9 mouse cellular contexts compared by ENCODE assay signal in genomic region chr1:91411631-91412285, GRCm38 (mm10). TPM values are rescaled to one million over a fixed set of nuclear protein-coding genes. Genes with fewer than 3 reads are reported as not detected.
DNase-seq lines count a peak whose midpoint lies in the region; ATAC-seq lines count a peak whose summit lies in the region.
"Had no signal": no experiment of that assay in that cellular context is flagged by ENCODE, and none has a peak within 500 bp of the region (broad histone marks: within the 10 kb centered on the region; RNA-seq: fewer than 3 reads in every experiment).

No protein-coding gene starts in this region.

- peaks cover 30% of the 10 kb centered on the region for H3K4me1 ChIP-seq in erythroblast, embryonic 14.5 days (ENCODE audit: control insufficient read depth)
- H3K4me1 ChIP-seq in forebrain, embryonic 16.5 days (replicated peaks; ENCODE audit: control insufficient read depth, insufficient read depth, low read length) = peaks cover 31% of the 10 kb centered on the region
- H3K4me1 ChIP-seq in liver, embryonic 16.5 days (ENCODE audit: control insufficient read depth, low read depth, low read length) = peaks cover 13% of the 10 kb centered on the region

- WGBS in forebrain, embryonic 16.5 days = 39% methylated on average over 8 of the region's 8 CpGs
- WGBS in liver, embryonic 16.5 days (ENCODE audit: insufficient replicate concordance) = 65% methylated on average over 8 of the region's 8 CpGs

- H3K4me3 ChIP-seq in erythroblast, embryonic 14.5 days (replicated peaks) = peak overlapping the region; percentile 75
- H3K4me3 ChIP-seq in forebrain, embryonic 16.5 days (replicated peaks; ENCODE audit: low read length) = peak overlapping the region; percentile 80
- peak overlapping the region; percentile 78; the same call in 1 of the 2 replicates for H3K4me3 ChIP-seq in liver, embryonic 16.5 days (ENCODE audit: low read depth, low read length)

- ATAC-seq in erythroblast, adult 5-6 weeks (replicated peaks; ENCODE audit: low FRiP score, poor library complexity, severe bottlenecking) = no peak
- ATAC-seq in forebrain, embryonic 16.5 days = no peak
- no peak for ATAC-seq in liver, embryonic 16.5 days (ENCODE audit: low read depth)

- no peak overlapping the region for H3K27ac ChIP-seq in forebrain, embryonic 16.5 days (ENCODE audit: low read length)
- H3K27ac ChIP-seq in liver, embryonic 16.5 days (ENCODE audit: low read length) = no peak overlapping the region

- no peaks in the 10 kb centered on the region for H3K9me3 ChIP-seq in erythroblast, embryonic 14.5 days (ENCODE audit: control insufficient read depth, low read length)
- H3K9me3 ChIP-seq in forebrain, embryonic 16.5 days (ENCODE audit: control insufficient read depth, low read length) = no peaks in the 10 kb centered on the region
- no peaks in the 10 kb centered on the region for H3K9me3 ChIP-seq in liver, embryonic 16.5 days (replicated peaks; ENCODE audit: control insufficient read depth, low read length)

- peaks cover 1% of the 10 kb centered on the region; the same call in 1 of the 2 replicates for H3K36me3 ChIP-seq in erythroblast, embryonic 14.5 days (ENCODE audit: control insufficient read depth)
- H3K36me3 ChIP-seq in forebrain, embryonic 16.5 days (ENCODE audit: control insufficient read depth, insufficient read depth) = no peaks in the 10 kb centered on the region
- H3K36me3 ChIP-seq in liver, embryonic 16.5 days (ENCODE audit: control insufficient read depth, insufficient read depth) = no peaks in the 10 kb centered on the region

- DNase-seq in CD4-positive helper T cell, adult 2 months (ENCODE audit: low read depth, low spot score) = peak; percentile 11
- DNase-seq in layer of hippocampus, adult 18-20 months (ENCODE audit: low spot score in 2 of 2) = no peak
- no peak for DNase-seq in gastrocnemius, postnatal 4 days (ENCODE audit: low spot score in 2 of 2)
- no peak for DNase-seq in layer of hippocampus, adult 8-10 months (ENCODE audit: low spot score in 2 of 2)

- peak overlapping the region; percentile 92 for H3K9ac ChIP-seq in forebrain, embryonic 16.5 days (replicated peaks; ENCODE audit: low read depth, low read length)
- no peak overlapping the region for H3K9ac ChIP-seq in liver, embryonic 16.5 days (ENCODE audit: low read depth, low read length)

- peak overlapping the region; percentile 98 for H3K4me2 ChIP-seq in forebrain, embryonic 16.5 days (ENCODE audit: low read length)
- peak overlapping the region; percentile 94 for H3K4me2 ChIP-seq in liver, embryonic 16.5 days (ENCODE audit: low read depth, low read length)

- H3K27me3 ChIP-seq in erythroblast, embryonic 14.5 days (ENCODE audit: control insufficient read depth) = peaks cover 49% of the 10 kb centered on the region
- no peaks in the 10 kb centered on the region for H3K27me3 ChIP-seq in forebrain, embryonic 16.5 days (replicated peaks; ENCODE audit: control insufficient read depth, insufficient read depth, low read length)
- H3K27me3 ChIP-seq in liver, embryonic 16.5 days (ENCODE audit: control insufficient read depth, insufficient read depth, low read depth, low read length) = peaks cover 4% of the 10 kb centered on the region; the same call in 1 of the 2 replicates

RNA-seq across cellular contexts. Expression of gene Hes6, which starts 2.1 kb away (rescaled TPM):
- polyA plus RNA-seq in erythroblast, embryonic 14.5 days (2012) = 0.80 and 1.3 TPM in 2 replicates
- total RNA-seq in erythroblast, adult 5-6 weeks (2015; ENCODE audit: low replicate concordance) = 2.5 and 4.8 TPM in 2 replicates
- total RNA-seq in erythroblast, adult 5-6 weeks (2017; ENCODE audit: low replicate concordance) = 4.2 and 5.0 TPM in 2 replicates
- 208 and 217 TPM in 2 replicates for polyA plus RNA-seq in forebrain, embryonic 16.5 days (2015; fragmentation: Nextera tagmentation; extraction: Ambion mirVana)
- polyA plus RNA-seq in liver, embryonic 16.5 days (2015; fragmentation: Nextera tagmentation; extraction: Ambion mirVana) = 18.6 and 19.7 TPM in 2 replicates
- 10 to 100 TPM; 13.1 to 16.4 TPM for total RNA-seq in layer of hippocampus, adult 18-20 months (2021)
- 10 to 100 TPM; 31.2 to 37.4 TPM for total RNA-seq in gastrocnemius, postnatal 4 days (2021)
- 10 to 100 TPM; 15.0 to 20.8 (median 16.2) TPM for total RNA-seq in layer of hippocampus, adult 8-10 months (2022)

RNA-seq across cellular contexts. Expression of gene Ilkap, which starts 13.1 kb away (rescaled TPM):
- 5.3 and 6.5 TPM in 2 replicates for polyA plus RNA-seq in erythroblast, embryonic 14.5 days (2012)
- total RNA-seq in erythroblast, adult 5-6 weeks (2015; ENCODE audit: low replicate concordance) = 32.6 and 82.0 TPM in 2 replicates
- total RNA-seq in erythroblast, adult 5-6 weeks (2017; ENCODE audit: low replicate concordance) = 55.6 and 70.8 TPM in 2 replicates
- 158 and 163 TPM in 2 replicates for polyA plus RNA-seq in forebrain, embryonic 16.5 days (2015; fragmentation: Nextera tagmentation; extraction: Ambion mirVana)
- polyA plus RNA-seq in liver, embryonic 16.5 days (2015; fragmentation: Nextera tagmentation; extraction: Ambion mirVana) = 57.6 and 63.2 TPM in 2 replicates
- 10 to 100 TPM; 62.3 to 63.0 TPM for total RNA-seq in layer of hippocampus, adult 18-20 months (2021)
- 10 to 100 TPM; 65.7 to 71.3 TPM for total RNA-seq in gastrocnemius, postnatal 4 days (2021)
- total RNA-seq in layer of hippocampus, adult 8-10 months (2022) = 10 to 100 TPM; 58.7 to 73.1 (median 64.3) TPM

RNA-seq across cellular contexts. Expression of gene Erfe, which starts 45.5 kb away (rescaled TPM):
- polyA plus RNA-seq in erythroblast, embryonic 14.5 days (2012) = 2.2 and 2.4 TPM in 2 replicates
- total RNA-seq in erythroblast, adult 5-6 weeks (2015; ENCODE audit: low replicate concordance) = 0.42 and 2.7 TPM in 2 replicates
- 0.70 TPM in 1 of 2 replicates, not detected in the other for total RNA-seq in erythroblast, adult 5-6 weeks (2017; ENCODE audit: low replicate concordance)
- polyA plus RNA-seq in forebrain, embryonic 16.5 days (2015; fragmentation: Nextera tagmentation; extraction: Ambion mirVana) = 0.16 and 0.62 TPM in 2 replicates
- polyA plus RNA-seq in liver, embryonic 16.5 days (2015; fragmentation: Nextera tagmentation; extraction: Ambion mirVana) = 2.5 and 3.9 TPM in 2 replicates
- not detected for total RNA-seq in layer of hippocampus, adult 18-20 months (2021)
- 1 to 10 TPM in 1 of 2 experiments, under 1 TPM in 1; 0.88 to 2.2 TPM for total RNA-seq in gastrocnemius, postnatal 4 days (2021)
- not detected for total RNA-seq in layer of hippocampus, adult 8-10 months (2022)
- polyA plus RNA-seq: CD4-positive, CD25-positive, alpha-beta regulatory T cell, adult 4 months had no signal

RNA-seq across cellular contexts. Expression of gene Per2, which starts 47.4 kb away (rescaled TPM):
- polyA plus RNA-seq in erythroblast, embryonic 14.5 days (2012) = 0.04 and 0.05 TPM in 2 replicates
- 1.9 and 2.7 TPM in 2 replicates for total RNA-seq in erythroblast, adult 5-6 weeks (2015; ENCODE audit: low replicate concordance)
- total RNA-seq in erythroblast, adult 5-6 weeks (2017; ENCODE audit: low replicate concordance) = 1.7 and 2.0 TPM in 2 replicates
- 5.6 and 6.3 TPM in 2 replicates for polyA plus RNA-seq in forebrain, embryonic 16.5 days (2015; fragmentation: Nextera tagmentation; extraction: Ambion mirVana)
- 3.6 and 4.1 TPM in 2 replicates for polyA plus RNA-seq in liver, embryonic 16.5 days (2015; fragmentation: Nextera tagmentation; extraction: Ambion mirVana)
- 10 to 100 TPM; 32.2 to 35.2 TPM for total RNA-seq in layer of hippocampus, adult 18-20 months (2021)
- 1 to 10 TPM; 7.2 to 8.6 TPM for total RNA-seq in gastrocnemius, postnatal 4 days (2021)
- 10 to 100 TPM; 20.4 to 37.6 (median 30.4) TPM for total RNA-seq in layer of hippocampus, adult 8-10 months (2022)
